Mouse (Mus musculus): ENCODE data around the gene Panx2. TPM values are rescaled to one million over a fixed set of nuclear protein-coding genes. Genes with fewer than 3 reads are reported as not detected.

Panx2 gene
- 0.71 and 0.83 TPM in 2 replicates for polyA plus RNA-seq (2014; fragmentation: Nextera tagmentation; extraction: Ambion mirVana)

DNA sequence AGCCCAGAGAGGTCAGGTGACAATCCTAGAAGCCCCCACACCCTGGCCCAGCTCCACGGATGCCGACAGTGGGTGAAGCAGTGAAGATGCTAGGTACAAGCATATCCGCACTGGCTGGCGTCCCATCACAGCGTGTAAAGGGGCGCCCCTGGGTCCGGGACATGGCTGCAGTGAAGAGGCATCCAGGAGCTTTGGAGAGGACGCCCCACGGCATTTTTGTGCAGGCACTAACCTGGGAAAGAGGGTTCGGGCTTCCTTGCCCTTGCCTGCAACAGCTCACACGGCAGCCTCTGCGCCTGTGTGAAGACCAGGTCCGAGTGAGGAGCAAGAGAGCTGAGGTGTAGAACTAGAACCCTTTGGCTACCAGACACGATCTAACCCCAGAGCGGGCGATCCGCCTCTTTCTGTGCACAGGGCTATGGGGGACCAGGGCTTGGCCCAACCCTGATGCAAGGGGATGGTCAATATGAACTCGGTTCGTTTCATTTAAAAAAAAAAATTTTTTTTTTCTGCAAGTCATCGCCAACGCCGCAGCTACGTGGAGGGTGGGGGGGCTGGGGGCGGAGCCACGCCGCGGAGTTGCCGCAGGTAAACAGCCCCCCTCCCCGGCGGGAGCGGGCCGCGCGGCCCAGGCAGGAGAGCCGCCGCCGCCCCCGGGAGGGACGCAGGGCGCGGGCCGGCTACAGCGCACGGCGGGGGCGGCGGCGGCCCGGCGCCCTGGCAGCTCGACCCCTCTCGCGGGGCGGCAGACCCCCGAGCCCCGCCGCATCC lies at the start of gene Panx2:
Gene Panx2 (plus strand): TSS at position 574 of the 771 bp plus-strand sequence.
- Histone ChIP-seq H3K4me3 (ENCODE audit: low read depth, low read length) (peak within 1 kb of the TSS; percentile 78), H3K9me3 (ENCODE audit: control insufficient read depth, low read length) (no peaks in the 10 kb centered on the region), H3K36me3 (ENCODE audit: control insufficient read depth, insufficient read depth, low read length) (no peaks in the 10 kb centered on the region), H3K27me3 (ENCODE audit: control insufficient read depth, insufficient read depth, low read length) (peaks cover 17% of the 10 kb centered on the region), H3K4me1 (replicated peaks; ENCODE audit: control insufficient read depth, insufficient read depth, low read length) (peaks cover 4% of the 10 kb centered on the region; the same call in 1 of the 2 replicates), H3K9ac (ENCODE audit: low read length) (peak within 1 kb of the TSS; percentile 79), H3K27ac (ENCODE audit: low read depth, low read length) (no peak within 1 kb of the TSS), H3K4me2 (ENCODE audit: low read depth, low read length, severe bottlenecking) (peak within 1 kb of the TSS; percentile 91)
- ATAC-seq (replicated peaks; ENCODE audit: low FRiP score): peak; percentile 55
- peak; percentile 68 for DNase-seq (ENCODE audit: low spot score)
- WGBS: 2% methylated on average over 36 of the region's 57 CpGs

DNA sequence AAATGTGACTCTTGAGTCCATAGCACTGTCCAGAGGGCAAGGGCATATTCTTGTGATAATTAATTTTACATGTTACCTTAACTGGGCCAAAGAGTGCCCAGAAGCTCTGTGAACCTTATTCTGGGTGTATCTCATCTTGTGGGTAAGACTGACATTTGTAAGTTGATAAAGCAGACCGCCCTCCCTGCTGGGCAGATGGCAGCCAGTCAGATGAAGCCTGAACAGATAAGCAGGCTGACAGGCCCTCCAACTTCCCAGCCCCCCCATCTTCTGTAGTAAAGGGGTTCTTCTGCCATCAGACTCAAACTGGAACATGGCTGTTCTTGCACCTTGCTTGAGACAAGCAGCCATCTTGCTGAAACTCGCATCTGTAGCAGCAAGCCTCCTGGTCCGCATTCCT lies 42.8 kb upstream of the Panx2 start:
- Histone ChIP-seq H3K4me2 (ENCODE audit: low read depth, low read length, severe bottlenecking) (no peak overlapping the region), H3K36me3 (ENCODE audit: control insufficient read depth, insufficient read depth, low read length) (no peaks in the 10 kb centered on the region), H3K27ac (ENCODE audit: low read depth, low read length) (no peak overlapping the region), H3K4me3 (ENCODE audit: low read depth, low read length) (no peak overlapping the region), H3K9me3 (ENCODE audit: control insufficient read depth, low read length) (no peaks in the 10 kb centered on the region), H3K27me3 (ENCODE audit: control insufficient read depth, insufficient read depth, low read length) (no peaks in the 10 kb centered on the region), H3K9ac (ENCODE audit: low read length) (no peak overlapping the region), H3K4me1 (replicated peaks; ENCODE audit: control insufficient read depth, insufficient read depth, low read length) (no peaks in the 10 kb centered on the region)
- DNase-seq (ENCODE audit: low spot score) (no peak), ATAC-seq (replicated peaks; ENCODE audit: low FRiP score) (no peak)
- WGBS: 83% methylated on average over 3 of the region's 3 CpGs

DNA sequence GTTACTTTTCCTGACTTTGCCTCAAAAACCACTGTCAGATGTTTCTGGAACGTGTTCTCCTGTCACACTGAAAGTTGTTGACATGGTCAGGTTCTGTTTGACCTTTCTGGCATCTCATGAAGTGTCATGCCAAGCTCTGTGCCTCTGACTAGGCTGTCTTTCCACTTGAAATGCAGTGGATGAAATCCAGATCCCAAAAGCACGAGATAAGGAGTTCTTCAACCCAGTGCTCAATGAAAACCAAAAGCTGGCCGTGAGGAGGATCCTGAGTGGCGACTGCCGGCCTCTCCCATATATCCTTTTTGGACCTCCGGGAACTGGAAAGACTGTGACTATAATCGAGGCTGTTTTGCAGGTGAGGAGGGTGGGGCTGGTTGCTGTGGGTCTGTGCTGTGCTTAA lies 39.4 kb upstream of the Panx2 start:
- Histone ChIP-seq H3K4me3 (ENCODE audit: low read depth, low read length) (no peak overlapping the region), H3K27me3 (ENCODE audit: control insufficient read depth, insufficient read depth, low read length) (no peaks in the 10 kb centered on the region), H3K9ac (ENCODE audit: low read length) (no peak overlapping the region), H3K4me2 (ENCODE audit: low read depth, low read length, severe bottlenecking) (no peak overlapping the region), H3K9me3 (ENCODE audit: control insufficient read depth, low read length) (no peaks in the 10 kb centered on the region), H3K36me3 (ENCODE audit: control insufficient read depth, insufficient read depth, low read length) (no peaks in the 10 kb centered on the region), H3K4me1 (replicated peaks; ENCODE audit: control insufficient read depth, insufficient read depth, low read length) (no peaks in the 10 kb centered on the region), H3K27ac (ENCODE audit: low read depth, low read length) (no peak overlapping the region)
- WGBS: 84% methylated on average over 7 of the region's 7 CpGs
- ATAC-seq (replicated peaks; ENCODE audit: low FRiP score) (no peak), DNase-seq (ENCODE audit: low spot score) (peak; percentile 11)

DNA sequence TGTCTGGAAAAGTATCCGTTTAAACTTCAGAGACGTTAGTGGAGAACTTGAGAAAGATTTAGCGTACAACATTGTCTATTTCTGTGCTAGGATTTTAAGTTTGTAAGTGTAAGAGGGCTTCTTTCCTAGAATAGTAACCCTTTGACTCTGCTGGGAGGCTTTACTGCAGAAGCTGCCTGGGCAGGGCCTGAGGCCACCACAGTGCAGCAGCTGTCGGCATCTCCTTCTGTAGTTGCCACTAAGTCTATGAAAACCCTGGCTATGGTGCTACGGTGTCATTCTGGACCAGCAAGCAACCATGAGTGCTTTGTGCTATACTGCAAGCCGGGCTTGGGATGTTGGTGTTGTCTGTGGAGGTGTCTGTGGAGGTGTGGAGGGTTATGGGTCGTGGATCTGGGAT lies 39.0 kb upstream of the Panx2 start:
- DNase-seq (ENCODE audit: low spot score) (peak; percentile 1), ATAC-seq (replicated peaks; ENCODE audit: low FRiP score) (no peak)
- Histone ChIP-seq H3K36me3 (ENCODE audit: control insufficient read depth, insufficient read depth, low read length) (no peaks in the 10 kb centered on the region), H3K4me2 (ENCODE audit: low read depth, low read length, severe bottlenecking) (no peak overlapping the region), H3K4me3 (ENCODE audit: low read depth, low read length) (no peak overlapping the region), H3K27ac (ENCODE audit: low read depth, low read length) (no peak overlapping the region), H3K9me3 (ENCODE audit: control insufficient read depth, low read length) (no peaks in the 10 kb centered on the region), H3K4me1 (replicated peaks; ENCODE audit: control insufficient read depth, insufficient read depth, low read length) (no peaks in the 10 kb centered on the region), H3K27me3 (ENCODE audit: control insufficient read depth, insufficient read depth, low read length) (no peaks in the 10 kb centered on the region), H3K9ac (ENCODE audit: low read length) (no peak overlapping the region)
- WGBS: 88% methylated on average over 7 of the region's 7 CpGs

DNA sequence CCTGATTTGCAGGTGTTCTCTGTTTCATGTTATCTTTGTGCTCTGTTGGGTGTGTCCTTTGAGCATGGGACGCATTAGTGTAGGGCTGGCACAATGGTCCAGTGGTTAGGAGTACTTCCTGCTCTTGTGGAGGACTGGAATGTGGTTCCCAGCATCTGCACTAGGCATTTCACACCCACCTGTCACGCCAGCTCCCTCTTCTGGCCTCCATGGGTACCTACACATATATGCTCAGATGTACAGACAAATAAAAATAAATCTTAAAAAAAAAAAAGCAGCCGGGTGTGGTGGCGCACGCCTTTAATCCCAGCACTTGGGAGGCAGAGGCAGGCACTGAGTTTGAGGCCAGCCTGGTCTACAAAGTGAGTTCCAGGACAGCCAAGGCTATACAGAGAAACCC lies 15.2 kb upstream of the Panx2 start:
- Histone ChIP-seq H3K9ac (ENCODE audit: low read length) (no peak overlapping the region), H3K4me2 (ENCODE audit: low read depth, low read length, severe bottlenecking) (no peak overlapping the region), H3K4me3 (ENCODE audit: low read depth, low read length) (no peak overlapping the region), H3K4me1 (replicated peaks; ENCODE audit: control insufficient read depth, insufficient read depth, low read length) (no peaks in the 10 kb centered on the region), H3K27me3 (ENCODE audit: control insufficient read depth, insufficient read depth, low read length) (no peaks in the 10 kb centered on the region), H3K9me3 (ENCODE audit: control insufficient read depth, low read length) (peaks cover 5% of the 10 kb centered on the region; the same call in 1 of the 2 replicates), H3K36me3 (ENCODE audit: control insufficient read depth, insufficient read depth, low read length) (no peaks in the 10 kb centered on the region), H3K27ac (ENCODE audit: low read depth, low read length) (no peak overlapping the region)
- peak; percentile 35 for DNase-seq (ENCODE audit: low spot score)
- WGBS: 77% methylated on average over 5 of the region's 5 CpGs
- ATAC-seq (replicated peaks; ENCODE audit: low FRiP score): no peak

DNA sequence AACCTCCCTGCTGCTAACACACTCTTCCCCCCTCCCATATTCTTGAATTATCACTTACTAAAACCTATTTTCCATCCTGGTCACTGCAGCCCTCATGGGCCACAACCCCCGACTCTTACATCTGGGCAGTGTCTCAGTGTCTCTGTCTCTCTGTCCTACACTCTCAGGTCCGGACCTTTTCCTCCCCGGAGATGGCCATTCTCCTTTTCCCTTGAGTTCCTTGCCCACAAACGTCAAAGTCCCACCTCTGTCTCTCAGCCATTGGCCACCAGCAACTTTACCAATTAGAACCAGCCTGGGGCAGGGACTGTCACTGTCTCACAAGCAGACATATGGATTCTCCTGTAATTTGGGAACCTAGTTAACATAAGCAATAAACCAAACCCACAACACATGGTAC lies 13.2 kb upstream of the Panx2 start:
- H3K36me3 ChIP-seq (ENCODE audit: control insufficient read depth, insufficient read depth, low read length): no peaks in the 10 kb centered on the region
- H3K4me2 ChIP-seq (ENCODE audit: low read depth, low read length, severe bottlenecking): no peak overlapping the region
- DNase-seq (ENCODE audit: low spot score) (peak; percentile 21), ATAC-seq (replicated peaks; ENCODE audit: low FRiP score) (no peak)
- 74% methylated on average over 4 of the region's 4 CpGs for WGBS
- H3K9ac ChIP-seq (ENCODE audit: low read length): no peak overlapping the region
- H3K4me3 ChIP-seq (ENCODE audit: low read depth, low read length): no peak overlapping the region
- no peaks in the 10 kb centered on the region for H3K4me1 ChIP-seq (replicated peaks; ENCODE audit: control insufficient read depth, insufficient read depth, low read length)
- H3K27ac ChIP-seq (ENCODE audit: low read depth, low read length): no peak overlapping the region
- no peaks in the 10 kb centered on the region for H3K27me3 ChIP-seq (ENCODE audit: control insufficient read depth, insufficient read depth, low read length)
- peaks cover 5% of the 10 kb centered on the region; the same call in 1 of the 2 replicates for H3K9me3 ChIP-seq (ENCODE audit: control insufficient read depth, low read length)

DNA sequence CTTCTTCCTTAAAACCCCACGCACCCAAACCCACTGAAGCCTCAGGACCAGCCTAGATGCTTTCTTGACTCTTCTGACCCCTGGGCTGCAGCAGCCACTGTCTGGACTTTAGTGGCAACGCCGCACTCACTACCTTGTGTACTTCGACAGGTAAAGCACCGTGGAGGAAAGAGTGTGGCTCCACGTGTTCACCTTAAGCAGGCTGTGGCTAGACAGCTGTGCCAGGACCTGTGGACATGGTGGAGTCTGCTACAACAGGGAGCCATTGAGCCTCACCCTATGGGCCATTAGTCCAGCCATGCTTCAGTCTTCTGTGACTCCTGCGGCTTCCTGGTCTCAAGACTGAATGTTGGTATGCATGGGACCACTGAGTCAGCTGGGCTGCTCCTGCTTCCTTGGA lies 4.9 kb upstream of the Panx2 start:
- H3K27ac ChIP-seq (ENCODE audit: low read depth, low read length): no peak overlapping the region
- no peak overlapping the region for H3K9ac ChIP-seq (ENCODE audit: low read length)
- no peaks in the 10 kb centered on the region for H3K9me3 ChIP-seq (ENCODE audit: control insufficient read depth, low read length)
- no peak overlapping the region for H3K4me3 ChIP-seq (ENCODE audit: low read depth, low read length)
- H3K36me3 ChIP-seq (ENCODE audit: control insufficient read depth, insufficient read depth, low read length): no peaks in the 10 kb centered on the region
- H3K4me1 ChIP-seq (replicated peaks; ENCODE audit: control insufficient read depth, insufficient read depth, low read length): no peaks in the 10 kb centered on the region
- WGBS: 93% methylated on average over 7 of the region's 7 CpGs
- H3K27me3 ChIP-seq (ENCODE audit: control insufficient read depth, insufficient read depth, low read length): peaks cover 10% of the 10 kb centered on the region
- DNase-seq (ENCODE audit: low spot score) (peak; percentile 24), ATAC-seq (replicated peaks; ENCODE audit: low FRiP score) (no peak)
- no peak overlapping the region for H3K4me2 ChIP-seq (ENCODE audit: low read depth, low read length, severe bottlenecking)

DNA sequence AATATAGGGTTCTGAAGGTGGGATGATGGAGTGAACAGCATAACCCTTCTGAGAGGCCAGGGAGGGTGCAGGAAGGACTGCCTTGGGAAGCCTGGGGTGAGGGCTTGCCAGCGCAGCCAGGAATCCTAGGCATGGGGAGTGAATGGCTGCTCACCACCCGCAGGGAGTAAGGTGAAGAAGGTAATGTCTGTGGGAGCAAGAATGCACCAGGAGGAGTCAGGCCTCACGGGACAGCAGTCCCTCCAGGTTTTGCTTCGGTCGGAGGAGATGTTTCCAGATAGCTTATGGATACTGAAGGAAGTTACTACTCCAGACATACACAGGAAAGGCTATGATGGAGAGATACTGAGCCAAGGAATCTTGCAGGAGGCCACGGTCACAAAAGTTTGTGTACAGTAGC lies 798 bp upstream of the Panx2 start:
- 26% methylated on average over 6 of the region's 6 CpGs for WGBS
- peaks cover 4% of the 10 kb centered on the region; the same call in 1 of the 2 replicates for H3K4me1 ChIP-seq (replicated peaks; ENCODE audit: control insufficient read depth, insufficient read depth, low read length)
- H3K9me3 ChIP-seq (ENCODE audit: control insufficient read depth, low read length): no peaks in the 10 kb centered on the region
- DNase-seq (ENCODE audit: low spot score) (peak; percentile 50), ATAC-seq (replicated peaks; ENCODE audit: low FRiP score) (no peak)
- H3K36me3 ChIP-seq (ENCODE audit: control insufficient read depth, insufficient read depth, low read length): no peaks in the 10 kb centered on the region
- no peak overlapping the region for H3K27ac ChIP-seq (ENCODE audit: low read depth, low read length)
- no peak overlapping the region for H3K4me3 ChIP-seq (ENCODE audit: low read depth, low read length)
- H3K4me2 ChIP-seq (ENCODE audit: low read depth, low read length, severe bottlenecking): peak overlapping the region; percentile 91; the same call in 1 of the 2 replicates
- H3K27me3 ChIP-seq (ENCODE audit: control insufficient read depth, insufficient read depth, low read length): peaks cover 17% of the 10 kb centered on the region
- H3K9ac ChIP-seq (ENCODE audit: low read length): peak overlapping the region; percentile 79; the same call in 1 of the 2 replicates

Data from forebrain, embryonic 11.5 days (tissue).